In genomic region chr9:120576662-120577013, GRCm38 (mm10) we compare ENCODE assay signal across 8 mouse cellular contexts. TPM values are rescaled to one million over a fixed set of nuclear protein-coding genes. Genes with fewer than 3 reads are reported as not detected.
DNase-seq lines count a peak whose midpoint lies in the region; ATAC-seq and TF ChIP-seq lines count a peak whose summit lies in the region.

No protein-coding gene starts in this region.

- no peak for TF ChIP-seq CTCF in gastrocnemius, adult 2 months (IDR thresholded peaks at IDR 0.05)

- H3K4me1 ChIP-seq in ES-E14 (ENCODE audit: control insufficient read depth in 2 of 2, insufficient read depth in 2 of 2, low read length in 2 of 2, poor library complexity in 1 of 2), result peaks cover 0 to 15% of the 10 kb centered on the region in 2 experiments; a peak in 2 of 4 replicates
- peaks cover 4% of the 10 kb centered on the region; the same call in 1 of the 2 replicates for H3K4me1 ChIP-seq in hindbrain, embryonic 11.5 days (replicated peaks; ENCODE audit: control insufficient read depth, insufficient read depth, low read length)

- intact Hi-C loops in gastrocnemius, adult 2 months (cut with DNase I), result no loop called here
- intact Hi-C loops in gastrocnemius, postnatal 14 days (cut with DNase I; ENCODE audit: low total_unique reads), result no loop called here

- peak overlapping the region; percentile 33; the same call in 1 of the 2 replicates for H3K9ac ChIP-seq in ES-E14 (ENCODE audit: insufficient read depth, low read depth, low read length, poor library complexity, severe bottlenecking)
- no peak overlapping the region for H3K9ac ChIP-seq in hindbrain, embryonic 11.5 days (ENCODE audit: low read depth, low read length)

- H3K4me2 ChIP-seq in hindbrain, embryonic 11.5 days (replicated peaks; ENCODE audit: low read depth, low read length), result peak overlapping the region; percentile 90

- 4% methylated on average over 4 of the region's 4 CpGs for WGBS in hindbrain, embryonic 11.5 days

- no peak for DNase-seq in gastrocnemius, adult 2 months
- DNase-seq in gastrocnemius, postnatal 14 days, result no peak
- no peak for DNase-seq in ES-E14 (ENCODE audit: low read depth, low spot score)
- DNase-seq in hindbrain, embryonic 11.5 days (ENCODE audit: low spot score), result no peak
- DNase-seq in left cerebral cortex, adult 9 months (ENCODE audit: low spot score in 2 of 2), result no peak
- DNase-seq in kidney, postnatal 4 days, result no peak
- no peak for DNase-seq in adrenal gland, adult 2 months

- H3K9me3 ChIP-seq in ES-E14 (ENCODE audit: control insufficient read depth, insufficient read depth, low read depth, low read length), result no peaks in the 10 kb centered on the region
- no peaks in the 10 kb centered on the region for H3K9me3 ChIP-seq in hindbrain, embryonic 11.5 days (ENCODE audit: control insufficient read depth, low read length)

- peak overlapping the region; percentile 93 for H3K4me3 ChIP-seq in gastrocnemius, adult 2 months
- peak overlapping the region; percentile 9 to 43; a peak in 3 of 4 replicates for H3K4me3 ChIP-seq in ES-E14 (ENCODE audit: insufficient read depth in 1 of 2, low read depth in 1 of 2, low read length in 2 of 2, poor library complexity in 1 of 2, severe bottlenecking in 1 of 2)
- H3K4me3 ChIP-seq in hindbrain, embryonic 11.5 days (ENCODE audit: low read depth, low read length), result peak overlapping the region; percentile 71

- H3K27ac ChIP-seq in gastrocnemius, adult 2 months, result peak overlapping the region; percentile 91
- no peak overlapping the region; the same call in 1 of the 2 replicates for H3K27ac ChIP-seq in ES-E14 (ENCODE audit: insufficient read depth, low read depth, low read length, poor library complexity, severe bottlenecking)
- no peak overlapping the region for H3K27ac ChIP-seq in hindbrain, embryonic 11.5 days (ENCODE audit: low read depth, low read length)

- in situ Hi-C loops in ES-E14 (cut with MboI; ENCODE audit: low sequenced_read_pairs in 2 of 2, unreplicated experiment in 2 of 2), result no loop called here

- peaks cover 40% of the 10 kb centered on the region for H3K36me3 ChIP-seq in ES-E14 (ENCODE audit: control insufficient read depth, insufficient read depth, low read length, poor library complexity, severe bottlenecking)
- peaks cover 5% of the 10 kb centered on the region for H3K36me3 ChIP-seq in hindbrain, embryonic 11.5 days (ENCODE audit: control insufficient read depth, insufficient read depth, low read length)

- no peaks in the 10 kb centered on the region for H3K27me3 ChIP-seq in hindbrain, embryonic 11.5 days (ENCODE audit: control insufficient read depth, insufficient read depth, low read length)

- ATAC-seq in hindbrain, embryonic 11.5 days (ENCODE audit: low FRiP score), result peak; percentile 60
- peak; percentile 46 for ATAC-seq in megakaryocyte-erythroid progenitor cell, adult 5-6 weeks (replicated peaks; ENCODE audit: low FRiP score, low TSS enrichment, poor library complexity, severe bottlenecking)

TF ChIP-seq in ES-E14, 5 proteins besides CTCF, POLR2A, EP300 and RAD21:
- TF ChIP-seq MAFK (IDR thresholded peaks at IDR 0.05; ENCODE audit: insufficient read depth, low read depth, low read length), result no peak
- TF ChIP-seq ZNF384 (IDR thresholded peaks at IDR 0.05; ENCODE audit: low read depth, low read length), result no peak
- TF ChIP-seq CHD2 (IDR thresholded peaks at IDR 0.05; ENCODE audit: low read depth, low read length), result no peak
- no peak for TF ChIP-seq ZC3H11A (IDR thresholded peaks at IDR 0.05; ENCODE audit: borderline replicate concordance, low read depth, low read length)
- TF ChIP-seq HCFC1 (IDR thresholded peaks at IDR 0.05; ENCODE audit: borderline replicate concordance, insufficient read depth, low read length), result no peak

RNA-seq across cellular contexts. Expression of gene Rpl14, which starts 5.4 kb away (rescaled TPM):
- total RNA-seq in gastrocnemius, adult 2 months (2021), result 100 to 1,000 TPM; 290 to 372 TPM
- total RNA-seq in gastrocnemius, postnatal 14 days (2021), result 100 to 1,000 TPM; 386 to 432 TPM
- total RNA-seq in ES-E14 (2012; rRNA removed), result 1,425 and 1,546 TPM in 2 replicates
- polyA plus RNA-seq in hindbrain, embryonic 11.5 days (2014; fragmentation: Nextera tagmentation; extraction: Ambion mirVana), result 822 and 883 TPM in 2 replicates
- total RNA-seq in megakaryocyte-erythroid progenitor cell, adult 5-6 weeks (2014; fragmentation: Nextera tagmentation), result 2,590 and 2,648 TPM in 2 replicates
- 3,531 and 3,679 TPM in 2 replicates for total RNA-seq in megakaryocyte-erythroid progenitor cell, adult 5-6 weeks (2017)
- total RNA-seq in adrenal gland, adult 2 months (2021), result 100 to 1,000 TPM; 480 to 551 TPM
- 94.5 and 146 TPM in 2 replicates for polyA plus RNA-seq in adrenal gland, adult 2 months (2012; rRNA removed)

RNA-seq across cellular contexts. Expression of gene Entpd3, which starts 37.0 kb away (rescaled TPM):
- total RNA-seq in gastrocnemius, adult 2 months (2021), result not detected
- not detected for total RNA-seq in gastrocnemius, postnatal 14 days (2021)
- total RNA-seq in ES-E14 (2012; rRNA removed), result 0.45 and 0.53 TPM in 2 replicates
- 0.47 and 0.51 TPM in 2 replicates for polyA plus RNA-seq in hindbrain, embryonic 11.5 days (2014; fragmentation: Nextera tagmentation; extraction: Ambion mirVana)
- total RNA-seq in megakaryocyte-erythroid progenitor cell, adult 5-6 weeks (2014; fragmentation: Nextera tagmentation), result not detected in 2 replicates
- 0.27 TPM in 1 of 2 replicates, not detected in the other for total RNA-seq in megakaryocyte-erythroid progenitor cell, adult 5-6 weeks (2017)
- 1 to 10 TPM in 1 of 2 experiments, under 1 TPM in 1; 0.66 to 2.9 TPM for total RNA-seq in adrenal gland, adult 2 months (2021)
- polyA plus RNA-seq in adrenal gland, adult 2 months (2012; rRNA removed), result 7.8 and 13.3 TPM in 2 replicates

Comparison
In these comparisons a context has a peak if more than half of its experiments do, and no peak if none do; other contexts are left out.
1. H3K4me3 ChIP-seq: peak in every context shown above with its lines; median percentile 93 in gastrocnemius, adult 2 months; 71 in hindbrain, embryonic 11.5 days; 26 in ES-E14.